Mouse (Mus musculus): ENCODE measurements around the gene Psmd12.
"Not testable (repeated sequence)": the region's sequence is repeated elsewhere in the genome, so short reads cannot be mapped to it uniquely, and the experiment has no call there.

Psmd12 gene

GRCm38 (mm10) chr11:107463251-107463681, 16.0 kb upstream of the Psmd12 start:
- no peak for DNase-seq

DNA sequence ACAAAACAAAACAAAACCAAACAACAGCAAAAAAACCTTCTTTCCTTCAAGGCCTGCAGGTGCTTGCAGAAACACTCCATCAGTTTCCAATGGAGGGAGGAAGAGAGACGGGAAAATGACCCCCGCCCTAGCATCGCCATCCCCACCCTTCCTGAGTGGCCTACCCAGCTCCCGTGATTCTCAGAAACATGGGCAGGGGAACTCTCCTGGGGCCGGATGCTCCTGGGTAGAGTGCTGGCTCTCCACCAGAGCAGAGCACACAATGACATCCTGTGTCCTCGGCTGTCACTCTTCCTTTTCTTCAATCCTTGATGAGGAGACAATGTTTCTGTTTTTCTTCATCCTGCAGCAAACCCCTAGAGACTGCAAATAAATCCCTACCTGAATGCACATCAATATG, 15.1 kb upstream of the Psmd12 start:
- no peak for DNase-seq

- DNase-seq: no peak
These were observed 14.2 kb upstream of the Psmd12 start for GRCm38 (mm10) chr11:107465041-107465440.

- no peak for DNase-seq
These were observed 13.3 kb upstream of the Psmd12 start for GRCm38 (mm10) chr11:107465969-107466368.

- no peak for DNase-seq
These were observed 12.5 kb upstream of the Psmd12 start for GRCm38 (mm10) chr11:107466611-107467391.

GRCm38 (mm10) chr11:107468252-107469030, 10.8 kb upstream of the Psmd12 start:
- no peak for DNase-seq

DNA sequence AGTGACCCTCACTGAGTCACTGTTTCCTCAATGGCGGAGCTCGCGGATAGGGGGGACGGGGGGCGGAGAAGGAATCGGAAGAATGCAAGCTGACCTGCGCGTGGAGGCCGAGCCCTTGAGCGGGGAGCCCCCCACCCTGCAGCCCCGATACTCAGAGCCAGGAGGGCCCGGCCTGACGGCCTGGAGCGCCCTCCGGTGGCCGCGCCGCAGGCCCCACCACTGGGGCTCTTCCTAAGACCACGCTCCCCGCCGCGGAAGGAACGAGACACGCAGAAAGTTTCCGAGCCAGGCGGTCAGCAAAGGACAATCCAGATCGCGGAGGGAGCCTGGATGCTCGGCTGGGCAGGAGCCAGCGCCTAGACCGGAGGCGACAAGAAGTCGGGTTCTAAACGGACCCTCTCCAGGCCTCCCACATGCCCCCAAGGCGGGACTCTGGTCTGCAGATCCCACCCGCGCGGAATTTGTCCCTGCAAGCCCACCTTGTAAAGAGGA, 10.2 kb upstream of the Psmd12 start:
- peak; percentile 76 for DNase-seq

DNA sequence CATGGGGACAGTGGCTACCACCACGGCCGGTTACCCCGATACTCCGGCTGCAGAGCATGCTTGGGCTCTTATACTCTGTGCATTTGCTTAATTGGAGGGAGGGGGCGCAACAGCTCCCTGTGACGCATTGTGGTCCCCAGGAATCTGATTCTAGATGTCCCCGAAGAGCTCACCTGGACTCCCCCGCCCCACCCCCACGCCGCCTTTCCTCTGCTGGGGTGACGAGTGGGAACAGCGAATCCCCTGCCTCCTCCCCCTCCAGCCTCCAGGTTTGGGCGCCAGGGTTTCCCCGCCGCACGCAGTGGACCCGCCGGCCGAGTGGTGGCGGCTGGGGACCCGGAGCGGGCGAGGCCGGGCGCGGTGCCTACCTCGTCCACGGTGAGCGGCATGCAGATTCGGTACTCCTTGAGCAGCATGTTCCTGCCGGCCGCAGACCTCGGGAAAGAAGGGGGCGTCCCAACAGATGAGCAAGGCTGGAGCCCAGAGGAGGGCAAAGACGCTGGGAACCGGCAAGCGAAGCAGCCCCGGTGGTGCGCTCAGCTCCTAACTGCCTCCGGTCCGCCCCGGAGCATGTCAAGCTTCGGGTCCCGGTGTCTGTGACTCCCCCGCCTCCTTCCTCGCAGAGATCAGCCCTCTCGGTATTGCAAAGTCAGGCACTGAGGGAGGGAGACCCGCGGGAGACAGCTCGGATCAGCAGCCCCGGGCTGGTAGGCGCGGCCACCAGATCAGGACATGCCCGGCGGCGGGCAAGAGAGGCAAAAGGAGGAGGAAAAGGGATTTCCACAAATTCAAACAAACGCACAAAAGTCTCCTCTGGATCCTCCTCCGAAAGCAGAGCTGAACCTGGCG, 9.5 kb upstream of the Psmd12 start:
- peak; percentile 68 for DNase-seq

GRCm38 (mm10) chr11:107470521-107471041, 8.7 kb upstream of the Psmd12 start, which contains the start of gene Pitpnc1:
Pitpnc1 (minus strand) TSS chr11:107470699.
- DNase-seq: peak; percentile 84

- no peak for DNase-seq
These were observed 8.1 kb upstream of the Psmd12 start for GRCm38 (mm10) chr11:107471071-107471720.

DNA sequence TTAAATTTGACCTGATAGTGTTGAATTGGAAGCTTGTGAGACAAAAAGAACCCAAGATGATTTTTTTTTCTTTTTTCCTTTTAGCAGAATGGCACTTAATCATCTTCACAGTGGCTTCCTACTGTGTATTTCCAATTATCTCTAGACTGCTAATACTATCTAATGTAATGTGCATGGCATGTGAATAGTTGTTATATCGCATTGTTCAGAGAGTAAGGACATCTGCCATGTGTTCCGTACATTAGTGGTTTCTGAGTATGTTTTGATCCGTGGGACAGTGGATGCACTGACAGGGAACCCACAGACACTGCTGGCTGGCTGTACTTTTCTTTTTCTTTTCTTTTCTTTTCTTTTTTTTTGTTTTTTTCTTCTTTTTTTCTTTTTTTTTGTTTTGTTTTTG, 7.0 kb upstream of the Psmd12 start:
- DNase-seq: no peak

- DNase-seq: peak; percentile 58
These were observed 6.0 kb upstream of the Psmd12 start for GRCm38 (mm10) chr11:107473137-107473820.

- no peak for DNase-seq
These were observed 549 bp downstream of the Psmd12 start for GRCm38 (mm10) chr11:107479862-107480203.

GRCm38 (mm10) chr11:107484341-107484740, 5.1 kb downstream of the Psmd12 start:
- DNase-seq: no peak

- DNase-seq: no peak
These were observed 23.5 kb downstream of the Psmd12 start for GRCm38 (mm10) chr11:107502801-107503200.

GRCm38 (mm10) chr11:107504364-107504763, 25.1 kb downstream of the Psmd12 start:
- DNase-seq: not testable (repeated sequence)

DNA sequence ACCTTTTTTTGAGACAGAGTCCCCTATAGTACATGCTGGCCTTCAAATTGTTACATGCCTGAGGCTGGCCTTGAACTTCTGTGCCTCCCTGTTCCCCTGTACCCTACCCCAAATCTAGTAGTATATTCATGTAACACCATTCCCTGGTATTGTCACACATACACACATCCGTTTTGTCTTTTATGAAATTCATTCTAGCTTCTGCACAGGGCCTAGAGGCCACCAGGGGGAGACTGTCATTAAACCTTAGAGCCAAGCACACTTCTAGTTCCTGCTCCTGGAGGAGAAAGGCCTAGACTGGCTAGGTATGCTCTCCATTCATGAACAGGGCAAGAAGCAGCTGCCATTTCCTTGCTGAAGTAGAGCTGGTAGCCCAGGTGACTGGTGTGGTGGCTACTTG, 27.0 kb downstream of the Psmd12 start:
- DNase-seq: no peak

- no peak for DNase-seq
These were observed 30.5 kb downstream of the Psmd12 start for GRCm38 (mm10) chr11:107509631-107510338.

DNA sequence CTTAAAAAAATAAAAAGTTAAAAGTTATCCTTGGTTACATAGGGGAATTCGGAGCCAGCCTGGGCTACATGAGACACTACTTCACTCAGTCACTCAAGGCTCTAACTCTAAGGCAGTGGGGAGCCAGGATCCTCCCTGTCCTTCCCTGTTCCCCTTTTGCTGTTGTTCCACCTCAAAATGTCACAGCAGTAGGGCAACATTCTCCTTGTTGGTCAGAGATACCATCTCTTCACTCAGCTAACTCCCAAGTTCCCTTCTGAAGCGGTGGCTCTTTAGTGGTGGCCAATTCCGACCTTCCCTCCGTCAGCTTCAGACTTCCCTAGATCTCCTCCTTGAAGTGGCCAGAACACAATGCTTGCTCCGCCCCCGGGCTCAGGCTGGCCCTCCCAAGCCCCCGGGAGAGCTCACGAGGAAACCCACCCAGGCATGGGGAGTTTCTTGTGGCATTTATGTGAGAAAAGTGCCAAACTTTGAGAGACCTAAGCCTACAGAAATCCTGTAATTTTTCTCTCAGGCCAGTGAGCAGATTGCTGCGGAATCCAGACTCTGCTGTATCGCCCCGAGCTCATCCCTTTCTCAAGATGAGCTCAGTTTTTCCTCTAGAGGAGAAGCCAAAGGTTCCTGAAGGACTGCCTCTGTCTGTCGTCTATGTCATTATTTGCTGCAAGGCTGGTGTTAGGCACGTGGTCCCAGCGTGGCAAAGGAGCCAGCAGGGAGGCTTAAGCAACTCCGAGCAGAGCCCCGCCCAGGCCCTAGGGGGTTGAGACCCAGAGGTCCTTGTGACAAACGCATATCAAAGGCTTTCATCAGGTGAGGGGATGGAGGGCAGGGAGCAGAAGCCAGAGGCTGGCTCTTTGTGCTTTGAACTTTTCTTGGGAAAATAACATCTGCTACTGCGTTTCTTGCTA, 31.3 kb downstream of the Psmd12 start:
- DNase-seq: no peak

DNA sequence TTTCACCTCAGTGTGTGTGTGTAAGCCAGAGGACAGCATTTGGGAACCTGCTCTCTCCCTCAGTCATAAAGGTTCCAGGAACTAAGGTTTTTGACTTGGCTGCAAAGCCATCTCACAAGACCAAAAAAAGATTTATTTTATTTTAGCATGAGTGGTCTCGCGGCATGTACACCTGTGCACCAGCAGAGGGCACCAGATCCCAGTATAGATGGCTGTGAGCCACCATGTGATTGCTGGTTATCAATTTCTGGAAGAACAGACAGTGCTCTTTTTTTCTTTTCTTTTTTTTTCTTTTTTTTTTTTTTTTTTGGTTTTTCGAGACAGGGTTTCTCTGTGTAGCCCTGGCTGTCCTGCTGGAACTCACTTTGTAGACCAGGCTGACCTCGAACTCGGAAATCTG, 32.7 kb downstream of the Psmd12 start:
- DNase-seq: peak; percentile 47

Data from cerebellum, adult 8-10 months (tissue).